Mouse (Mus musculus) urinary bladder, postnatal 14 days (tissue): ENCODE results near the gene Frmd4b.

Experiments
- DNase-seq: peaks from one replicate; pipeline ENCODE4 v3.0.0; 2021; ENCODE audit warnings: low spot score

Frmd4b gene

DNA sequence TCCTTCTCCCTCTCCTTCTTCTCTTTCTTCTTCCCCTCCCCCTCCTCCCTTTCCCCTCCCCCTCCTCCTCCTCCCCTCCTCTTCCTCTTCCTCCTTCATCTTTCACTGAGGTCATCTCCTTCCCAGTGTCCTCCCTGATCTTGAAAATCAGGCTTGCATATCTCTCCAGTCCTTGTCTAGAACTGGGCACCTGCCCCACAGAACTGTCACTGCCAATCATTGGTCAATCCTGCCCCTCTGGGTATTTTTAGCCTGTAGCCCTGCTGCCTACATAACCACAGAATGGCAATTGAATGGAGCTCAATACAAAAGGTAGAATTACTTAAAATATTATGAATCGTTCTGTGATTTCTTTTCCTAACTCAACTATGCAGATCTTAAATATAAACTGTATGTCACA is 358.9 kb downstream of the Frmd4b start:
- DNase-seq, result no peak

DNA sequence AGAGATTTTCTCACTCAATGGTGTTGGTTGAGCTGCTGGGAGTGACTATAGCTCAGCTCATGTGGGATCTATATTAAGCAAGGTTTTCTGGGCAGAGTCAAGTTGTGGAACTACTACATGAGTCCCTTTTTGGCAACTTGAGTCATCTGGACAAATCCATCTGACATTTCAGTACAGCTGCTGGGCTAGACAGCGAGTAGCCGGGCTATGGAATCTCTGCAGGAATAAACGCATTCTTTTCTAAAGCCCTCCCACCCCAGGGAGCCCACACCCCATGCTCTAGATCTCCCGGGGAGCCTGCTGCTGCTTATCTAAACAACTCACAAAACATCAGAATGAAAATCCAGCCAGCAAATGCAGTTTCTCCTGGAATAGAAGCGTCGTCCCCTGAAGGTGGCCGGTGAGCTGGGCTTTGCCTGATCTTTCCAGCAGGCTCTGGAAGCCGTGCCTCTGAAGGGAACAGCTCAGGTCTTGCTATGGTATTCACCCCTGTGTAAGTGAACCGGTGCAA is 364.6 kb downstream of the Frmd4b start, which contains the start of gene Lmod3:
Gene Lmod3 (minus strand): TSS at position 49 of the 511 bp plus-strand sequence.
- no peak for DNase-seq

DNA sequence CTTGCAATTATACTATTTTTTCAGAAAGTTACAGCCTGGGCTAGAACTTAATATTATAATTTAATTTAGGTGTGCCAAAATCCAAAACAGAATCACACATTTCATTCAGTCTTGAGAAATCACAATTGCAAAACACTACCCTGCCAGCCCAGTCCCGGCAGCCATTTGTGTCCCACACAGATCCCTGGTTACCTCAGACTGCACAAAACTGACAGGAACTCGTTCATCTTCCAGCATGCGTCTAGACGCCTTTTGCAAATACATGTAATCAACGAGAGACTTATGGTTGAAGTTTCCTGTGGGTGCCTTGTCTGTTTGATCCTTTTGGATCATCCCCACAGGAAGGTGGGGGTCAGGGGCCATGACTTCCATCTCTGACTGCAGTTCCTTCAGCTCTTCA is 365.3 kb downstream of the Frmd4b start:
- no peak for DNase-seq

DNA sequence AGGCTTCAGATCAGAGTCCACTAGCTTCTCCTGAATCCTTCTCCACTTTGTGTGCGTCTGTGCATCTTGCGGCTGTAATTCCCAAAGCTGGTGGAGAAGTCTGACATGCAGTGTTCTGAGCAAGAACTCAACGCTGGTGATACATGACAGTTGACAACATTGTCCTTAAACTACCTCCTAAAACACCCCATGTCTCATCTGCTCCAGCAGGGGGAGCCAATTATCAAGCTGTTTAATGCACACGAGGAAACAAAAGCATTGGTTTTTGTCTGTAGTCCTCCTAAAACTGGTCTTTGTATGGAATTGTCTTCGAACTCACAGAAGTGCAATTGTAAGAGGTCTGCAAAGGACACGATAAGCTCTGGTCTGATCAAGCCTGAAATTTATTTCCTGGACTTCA is 366.4 kb downstream of the Frmd4b start:
- peak; percentile 56 for DNase-seq

DNA sequence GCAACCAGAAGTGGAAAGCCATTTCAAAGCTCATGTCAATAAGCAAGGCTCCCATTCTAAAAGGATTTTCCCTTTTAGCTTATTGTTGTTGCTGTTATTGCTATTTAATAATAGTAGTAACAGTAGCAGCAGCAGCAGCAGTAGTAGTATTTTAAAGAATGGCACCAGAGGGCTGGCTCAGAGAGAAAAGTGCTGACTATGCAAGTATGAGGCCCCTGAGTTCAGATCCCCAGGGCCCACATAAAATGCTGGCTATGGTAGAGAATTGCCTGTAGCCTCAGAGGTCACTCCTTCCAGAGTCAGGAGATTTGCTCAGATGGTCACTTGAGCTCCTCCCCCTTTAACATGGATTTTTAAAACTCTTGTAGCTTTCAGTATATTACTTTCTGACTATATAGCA is 372.1 kb downstream of the Frmd4b start:
- DNase-seq, result no peak

DNA sequence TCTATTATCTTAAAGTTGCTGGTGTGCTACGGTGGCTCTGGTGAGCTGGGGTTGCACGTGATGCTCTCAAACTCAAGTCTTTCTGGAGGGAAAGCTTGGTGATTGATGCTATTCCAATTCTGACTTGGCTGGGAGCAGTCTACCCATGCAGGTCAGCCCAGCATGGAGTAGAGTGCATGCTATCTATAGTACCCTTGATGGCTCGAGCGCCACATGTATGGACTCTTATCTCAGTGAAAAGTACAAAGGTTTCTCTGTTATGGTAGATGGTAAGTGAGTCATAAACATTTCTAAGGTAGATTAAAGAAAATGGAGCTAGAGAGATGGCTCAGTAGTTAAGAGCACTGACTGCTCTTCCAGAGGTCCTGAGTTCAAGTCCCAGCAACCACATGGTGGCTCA is 374.8 kb downstream of the Frmd4b start:
- no peak for DNase-seq

DNA sequence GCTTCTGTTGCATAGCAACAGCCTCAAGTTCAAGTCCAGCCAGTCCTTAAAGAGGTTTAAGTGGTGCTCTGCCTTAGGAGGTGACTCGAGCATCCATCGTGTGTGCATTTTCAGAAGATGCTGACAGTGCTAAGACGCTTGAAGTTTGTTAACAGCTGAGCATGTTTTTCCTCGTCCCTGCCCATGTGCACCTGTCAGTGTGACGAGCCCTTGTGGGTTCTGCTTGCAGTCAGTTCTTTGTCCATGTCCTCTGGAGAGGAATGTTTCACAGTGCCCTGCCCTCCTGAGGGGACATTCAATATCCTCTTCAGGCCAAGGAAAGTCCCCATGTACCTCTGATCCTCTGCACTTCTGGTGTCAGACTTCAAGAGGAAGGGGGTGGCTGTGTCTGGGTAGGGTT is 377.2 kb downstream of the Frmd4b start:
- no peak for DNase-seq

DNA sequence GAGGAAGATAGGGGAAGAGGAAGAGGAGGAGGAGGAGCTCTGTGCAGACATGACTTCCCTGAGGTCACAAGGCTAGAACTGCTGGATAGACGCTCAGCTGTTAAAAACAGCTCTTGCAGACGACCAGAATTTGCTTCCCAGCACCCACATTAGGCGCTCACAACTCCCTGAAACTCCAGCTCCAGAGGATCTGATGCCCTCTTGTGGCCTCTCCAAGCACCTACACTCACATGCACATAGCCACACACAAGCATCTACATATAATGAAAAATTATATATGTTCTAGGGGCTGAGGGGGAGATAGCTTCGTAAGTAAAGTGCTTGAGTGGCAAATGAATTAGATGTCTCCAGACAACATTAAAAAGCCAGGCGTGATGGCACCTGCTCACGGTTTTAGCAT is 378.0 kb downstream of the Frmd4b start:
- no peak for DNase-seq
